Mouse (Mus musculus) neural tube, embryonic 12.5 days (tissue): ENCODE data around the gene Agap1. TPM values are rescaled to one million over a fixed set of nuclear protein-coding genes. Genes with fewer than 3 reads are reported as not detected.
A peak's percentile ranks its signal among the peaks of the same experiment; 100 is the strongest.

Experiments
- ATAC-seq: fragments of 200-750 bp; cut with Nextera tagmentation; 2 replicates; pipeline ENCODE4 v1.8.0; 2017; ENCODE audit warnings: low read depth, mild to moderate bottlenecking, moderate TSS enrichment, moderate library complexity; ENCODE audit not compliant: low FRiP score
- H3K27ac ChIP-seq: fragments of 300-500 bp; sonication (generic); 2 replicates; pipeline ENCODE4 v1.5.1; 2016
- H3K27me3 ChIP-seq: fragments of 300-500 bp; sonication (generic); replicated peaks from 2 replicates; pipeline ENCODE4 v1.6.1; 2016; ENCODE audit warnings: mild to moderate bottlenecking
- H3K36me3 ChIP-seq: fragments of 300-500 bp; sonication (generic); 2 replicates; pipeline ENCODE4 v1.6.1; 2016; ENCODE audit warnings: mild to moderate bottlenecking
- H3K4me1 ChIP-seq: fragments of 300-500 bp; sonication (generic); 2 replicates; pipeline ENCODE4 v1.6.1; 2016
- H3K4me2 ChIP-seq: fragments of 300-500 bp; sonication (generic); replicated peaks from 2 replicates; pipeline ENCODE4 v1.6.1; 2016; ENCODE audit warnings: mild to moderate bottlenecking
- H3K4me3 ChIP-seq: fragments of 300-500 bp; sonication (generic); 2 replicates; pipeline ENCODE4 v1.5.1; 2016
- H3K9ac ChIP-seq: fragments of 300-500 bp; sonication (generic); 2 replicates; pipeline ENCODE4 v1.6.1; 2016; ENCODE audit warnings: mild to moderate bottlenecking
- H3K9me3 ChIP-seq: fragments of 300-500 bp; sonication (generic); 2 replicates; pipeline ENCODE4 v1.6.1; 2016; ENCODE audit warnings: mild to moderate bottlenecking
- WGBS: fragments of 180-500 bp; shearing (Covaris S2); methylation state at CpG from one replicate; pipeline ENCODE4 v1.1.7; 2016; 5-methylcytosine and 5-hydroxymethylcytosine counted together
- polyA plus RNA-seq: library from polyadenylated mRNA; unstranded; fragments of >200 nt; fragmentation: Nextera tagmentation; extraction: Ambion mirVana; gene quantifications from 2 replicates; pipeline ENCODE4 v1.2.1, GENCODE M21; 2016

The Agap1 gene
- polyA plus RNA-seq, 1 experiment from 2014 or later = 76.1 TPM

GRCm38 (mm10) chr1:89718782-89719403 is 264.3 kb downstream of the Agap1 start:
- ATAC-seq = no peak

GRCm38 (mm10) chr1:89724141-89724540 is 269.5 kb downstream of the Agap1 start:
- Histone ChIP-seq H3K27ac (no peak overlapping the region), H3K9me3 (no peaks in the 10 kb centered on the region), H3K4me1 (peaks cover 22% of the 10 kb centered on the region), H3K4me2 (no peak overlapping the region), H3K36me3 (peaks cover 12% of the 10 kb centered on the region; the same call in 1 of the 2 replicates), H3K9ac (no peak overlapping the region), H3K27me3 (no peaks in the 10 kb centered on the region), H3K4me3 (no peak overlapping the region)
- WGBS = 43% methylated on average over 3 of the region's 3 CpGs
- ATAC-seq = no peak

More at GRCm38 (mm10) chr1:89718782-89719403, 264.3 kb downstream of the Agap1 start:
- no peak overlapping the region for H3K4me3 ChIP-seq
- H3K27me3 ChIP-seq = no peaks in the 10 kb centered on the region
- peaks cover 39% of the 10 kb centered on the region for H3K4me1 ChIP-seq
- H3K36me3 ChIP-seq = 0 out of 2 replicates have a peak, but pooled peaks cover 6% of the 10 kb centered on the region
- no peak overlapping the region for H3K27ac ChIP-seq
- 58% methylated on average over 7 of the region's 7 CpGs for WGBS
- H3K4me2 ChIP-seq = no peak overlapping the region
- no peak overlapping the region for H3K9ac ChIP-seq
- no peaks in the 10 kb centered on the region for H3K9me3 ChIP-seq

GRCm38 (mm10) chr1:89724555-89724954 is 269.9 kb downstream of the Agap1 start:
- no peaks in the 10 kb centered on the region for H3K9me3 ChIP-seq
- H3K9ac ChIP-seq = no peak overlapping the region
- H3K4me3 ChIP-seq = no peak overlapping the region
- no peak overlapping the region for H3K27ac ChIP-seq
- no peak for ATAC-seq
- H3K4me1 ChIP-seq = peaks cover 18% of the 10 kb centered on the region
- no peak overlapping the region for H3K4me2 ChIP-seq
- 80% methylated on average over 6 of the region's 6 CpGs for WGBS
- peaks cover 12% of the 10 kb centered on the region; the same call in 1 of the 2 replicates for H3K36me3 ChIP-seq
- H3K27me3 ChIP-seq = no peaks in the 10 kb centered on the region

GRCm38 (mm10) chr1:89724957-89725356 is 270.4 kb downstream of the Agap1 start:
- H3K27me3 ChIP-seq = no peaks in the 10 kb centered on the region
- 66% methylated on average over 9 of the region's 9 CpGs for WGBS
- H3K27ac ChIP-seq = no peak overlapping the region
- no peaks in the 10 kb centered on the region for H3K9me3 ChIP-seq
- no peak for ATAC-seq
- peaks cover 12% of the 10 kb centered on the region; the same call in 1 of the 2 replicates for H3K36me3 ChIP-seq
- H3K9ac ChIP-seq = no peak overlapping the region
- H3K4me1 ChIP-seq = peaks cover 18% of the 10 kb centered on the region
- H3K4me2 ChIP-seq = no peak overlapping the region
- no peak overlapping the region for H3K4me3 ChIP-seq

- H3K36me3 ChIP-seq = peaks cover 25% of the 10 kb centered on the region; the same call in 1 of the 2 replicates
Measured at GRCm38 (mm10) chr1:89728481-89728880, 273.9 kb downstream of the Agap1 start.

GRCm38 (mm10) chr1:89730589-89731195 is 276.1 kb downstream of the Agap1 start:
- H3K36me3 ChIP-seq = peaks cover 25% of the 10 kb centered on the region; the same call in 1 of the 2 replicates
- H3K27ac ChIP-seq = no peak overlapping the region
- no peak for ATAC-seq
- no peak overlapping the region for H3K4me3 ChIP-seq
- no peaks in the 10 kb centered on the region for H3K27me3 ChIP-seq
- H3K9ac ChIP-seq = no peak overlapping the region
- H3K9me3 ChIP-seq = no peaks in the 10 kb centered on the region
- WGBS = 85% methylated on average over 13 of the region's 13 CpGs
- H3K4me2 ChIP-seq = no peak overlapping the region
- peaks cover 23% of the 10 kb centered on the region for H3K4me1 ChIP-seq

More at GRCm38 (mm10) chr1:89728481-89728880, 273.9 kb downstream of the Agap1 start:
- Histone ChIP-seq H3K9ac (no peak overlapping the region), H3K4me3 (no peak overlapping the region), H3K4me2 (no peak overlapping the region), H3K27me3 (no peaks in the 10 kb centered on the region), H3K4me1 (peaks cover 17% of the 10 kb centered on the region), H3K9me3 (no peaks in the 10 kb centered on the region), H3K27ac (no peak overlapping the region)
- WGBS = 95% methylated on average over 6 of the region's 6 CpGs
- ATAC-seq = no peak

- Histone ChIP-seq H3K27ac (no peak overlapping the region), H3K9me3 (no peaks in the 10 kb centered on the region), H3K4me3 (no peak overlapping the region), H3K4me1 (peaks cover 36% of the 10 kb centered on the region), H3K27me3 (no peaks in the 10 kb centered on the region), H3K9ac (no peak overlapping the region), H3K4me2 (no peak overlapping the region), H3K36me3 (peaks cover 13% of the 10 kb centered on the region; the same call in 1 of the 2 replicates)
- 18% methylated on average over 9 of the region's 9 CpGs for WGBS
- ATAC-seq = peak; percentile 70
Measured at GRCm38 (mm10) chr1:89734368-89734767, 279.8 kb downstream of the Agap1 start.

GRCm38 (mm10) chr1:89735146-89735545 is 280.5 kb downstream of the Agap1 start:
- no peaks in the 10 kb centered on the region for H3K9me3 ChIP-seq
- ATAC-seq = no peak
- no peak overlapping the region for H3K4me3 ChIP-seq
- no peak overlapping the region for H3K9ac ChIP-seq
- peaks cover 13% of the 10 kb centered on the region; the same call in 1 of the 2 replicates for H3K36me3 ChIP-seq
- no peaks in the 10 kb centered on the region for H3K27me3 ChIP-seq
- WGBS = 84% methylated on average over 6 of the region's 6 CpGs
- H3K4me1 ChIP-seq = peaks cover 41% of the 10 kb centered on the region
- no peak overlapping the region for H3K4me2 ChIP-seq
- no peak overlapping the region for H3K27ac ChIP-seq

- 92% methylated on average over 6 of the region's 6 CpGs for WGBS
- H3K4me3 ChIP-seq = no peak overlapping the region
- no peak overlapping the region for H3K4me2 ChIP-seq
- H3K9ac ChIP-seq = no peak overlapping the region
- H3K27ac ChIP-seq = no peak overlapping the region
- H3K9me3 ChIP-seq = no peaks in the 10 kb centered on the region
- no peak for ATAC-seq
- peaks cover 41% of the 10 kb centered on the region for H3K4me1 ChIP-seq
- peaks cover 9% of the 10 kb centered on the region; the same call in 1 of the 2 replicates for H3K36me3 ChIP-seq
- H3K27me3 ChIP-seq = no peaks in the 10 kb centered on the region
Measured at GRCm38 (mm10) chr1:89736021-89736420, 281.4 kb downstream of the Agap1 start.

GRCm38 (mm10) chr1:89739067-89739774 is 284.6 kb downstream of the Agap1 start:
- no peak overlapping the region for H3K9ac ChIP-seq
- no peaks in the 10 kb centered on the region for H3K27me3 ChIP-seq
- H3K27ac ChIP-seq = no peak overlapping the region
- WGBS = 30% methylated on average over 17 of the region's 17 CpGs
- ATAC-seq = no peak
- H3K4me1 ChIP-seq = peaks cover 33% of the 10 kb centered on the region
- no peaks in the 10 kb centered on the region for H3K9me3 ChIP-seq
- no peak overlapping the region; the same call in 1 of the 2 replicates for H3K4me2 ChIP-seq
- H3K36me3 ChIP-seq = peaks cover 8% of the 10 kb centered on the region
- H3K4me3 ChIP-seq = no peak overlapping the region

GRCm38 (mm10) chr1:89739775-89740099 is 285.1 kb downstream of the Agap1 start:
- H3K27ac ChIP-seq = no peak overlapping the region
- H3K9ac ChIP-seq = no peak overlapping the region
- H3K4me2 ChIP-seq = no peak overlapping the region
- H3K4me3 ChIP-seq = no peak overlapping the region
- H3K9me3 ChIP-seq = no peaks in the 10 kb centered on the region
- H3K27me3 ChIP-seq = no peaks in the 10 kb centered on the region
- peaks cover 28% of the 10 kb centered on the region for H3K4me1 ChIP-seq
- H3K36me3 ChIP-seq = peaks cover 13% of the 10 kb centered on the region
- no peak for ATAC-seq
- 11% methylated on average over 3 of the region's 3 CpGs for WGBS

GRCm38 (mm10) chr1:89742359-89742758 is 287.8 kb downstream of the Agap1 start:
- Histone ChIP-seq H3K4me1 (peaks cover 15% of the 10 kb centered on the region), H3K4me2 (no peak overlapping the region), H3K27ac (no peak overlapping the region), H3K27me3 (0 out of 2 replicates have a peak, but pooled peaks cover 4% of the 10 kb centered on the region), H3K9ac (no peak overlapping the region), H3K4me3 (no peak overlapping the region), H3K36me3 (peaks cover 21% of the 10 kb centered on the region), H3K9me3 (no peaks in the 10 kb centered on the region)
- WGBS = 81% methylated on average over 3 of the region's 3 CpGs
- no peak for ATAC-seq
